Mouse (Mus musculus) ES-Bruce4 (cell line): ENCODE measurements around the gene Snd1.

Source experiments
- EP300 ChIP-seq: IDR thresholded peaks from 2 replicates; pipeline ENCODE4 v1.6.1; 2011; ENCODE audit warnings: low read depth, low read length; ENCODE audit not compliant: insufficient read depth
- POLR2A ChIP-seq: IDR thresholded peaks from one replicate; pipeline ENCODE4 v1.8.1; 2011; ENCODE audit warnings: low read length; ENCODE audit not compliant: insufficient read depth

GRCm38 (mm10) chr6:28600404-28600803 is 125.5 kb downstream of the Snd1 start:
- TF ChIP-seq POLR2A, result no peak
- TF ChIP-seq EP300, result no peak
